Comparison of ENCODE assay signal across 24 mouse cellular contexts in genomic region chr10:82245021-82245420, GRCm38 (mm10).
"Had no signal": no experiment of that assay in that cellular context is flagged by ENCODE, and none has a peak within 500 bp of the region (broad histone marks: within the 10 kb centered on the region; RNA-seq: fewer than 3 reads in every experiment).

No protein-coding gene starts in this region.

- H3K9ac ChIP-seq: heart, embryonic 12.5 days; hindbrain, embryonic 14.5 days; intestine, embryonic 15.5 days; limb, embryonic 13.5 days; limb, embryonic 15.5 days; liver, embryonic 12.5 days; liver, embryonic 14.5 days had no signal

- ATAC-seq: hindbrain, embryonic 16.5 days; inflammation-experienced regulatory T-cells, adult 6 months; intestine, embryonic 15.5 days; intestine, postnatal 0 days; liver, embryonic 12.5 days had no signal

- H3K4me3 ChIP-seq: gastrocnemius, adult 2 months; heart, embryonic 10.5 days; heart, embryonic 12.5 days; intestine, embryonic 15.5 days; layer of hippocampus, adult 2 months; left cerebral cortex, adult 2 months; limb, embryonic 13.5 days; limb, embryonic 15.5 days; liver, embryonic 12.5 days had no signal

- H3K36me3 ChIP-seq: heart, embryonic 10.5 days; heart, embryonic 12.5 days; intestine, embryonic 15.5 days; limb, embryonic 13.5 days; limb, embryonic 15.5 days; liver, embryonic 12.5 days had no signal

- H3K9me3 ChIP-seq: heart, embryonic 10.5 days; heart, embryonic 12.5 days; intestine, embryonic 15.5 days; limb, embryonic 13.5 days; limb, embryonic 15.5 days; liver, embryonic 12.5 days had no signal

- H3K4me2 ChIP-seq: heart, embryonic 12.5 days; hindbrain, embryonic 14.5 days; intestine, embryonic 15.5 days; limb, embryonic 13.5 days; limb, embryonic 15.5 days; liver, embryonic 12.5 days had no signal

- H3K27ac ChIP-seq: gastrocnemius, adult 2 months; heart, embryonic 10.5 days; hindbrain, embryonic 14.5 days; intestine, embryonic 15.5 days; layer of hippocampus, adult 2 months; left cerebral cortex, adult 2 months; limb, embryonic 13.5 days; limb, embryonic 15.5 days; liver, embryonic 12.5 days; liver, embryonic 14.5 days had no signal

- DNase-seq: gastrocnemius, adult 2 months; gastrocnemius, postnatal 10 days; gastrocnemius, postnatal 25 days; heart, adult 18-20 months; heart, postnatal 10 days; kidney, adult 18-20 months; kidney, adult 8-10 months; kidney, postnatal 10 days; kidney, postnatal 25 days; kidney, postnatal 4 days; left cerebral cortex, postnatal 4 days had no signal

- H3K27me3 ChIP-seq: heart, embryonic 12.5 days; intestine, embryonic 15.5 days; limb, embryonic 13.5 days; limb, embryonic 15.5 days; liver, embryonic 12.5 days had no signal
